Mouse (Mus musculus) 3134 (cell line): ENCODE data around the gene 5730507C01Rik.
"Not testable (repeated sequence)": the region's sequence is repeated elsewhere in the genome, so short reads cannot be mapped to it uniquely, and the experiment has no call there.

Experiments
- DNase-seq: peaks from one replicate; pipeline ENCODE4 v3.0.0-alpha.2; 2011; ENCODE audit warnings: low spot score; ENCODE audit not compliant: insufficient read length; ENCODE audit errors: extremely low read depth

Gene 5730507C01Rik

GRCm38 (mm10) chr12:18514171-18514570 is at the start of gene 5730507C01Rik:
Gene 5730507C01Rik, plus strand, starts transcription at chr12:18514510.
- no peak for DNase-seq

GRCm38 (mm10) chr12:18514616-18515015 is 306 bp downstream of the 5730507C01Rik start:
- not testable (repeated sequence) for DNase-seq

DNA sequence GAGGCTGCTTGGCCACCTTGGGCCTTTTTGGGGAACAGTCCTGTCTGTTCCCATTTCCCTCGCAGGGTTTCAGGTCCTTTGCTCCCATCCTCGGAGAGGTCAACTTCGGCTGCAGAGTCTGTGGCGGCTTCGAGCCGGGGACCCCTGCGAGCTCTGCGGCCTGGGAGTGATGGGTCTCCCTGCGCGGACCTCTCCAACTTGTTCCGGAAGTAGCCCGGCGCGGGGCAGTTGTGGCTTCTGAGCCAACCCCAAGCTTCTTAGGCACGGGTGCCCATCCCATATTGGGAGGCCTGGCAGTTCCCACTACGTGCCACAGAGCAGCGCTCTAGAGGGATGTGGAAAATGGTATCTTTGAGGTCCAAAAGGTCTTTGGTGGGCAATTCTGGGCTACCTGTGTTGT is 767 bp downstream of the 5730507C01Rik start:
- not testable (repeated sequence) for DNase-seq
